Mouse (Mus musculus) kidney, postnatal 14 days (tissue): ENCODE measurements around the gene Myt1.

Experiments
- DNase-seq: peaks from one replicate; pipeline ENCODE4 v3.0.0; 2022; ENCODE audit warnings: mixed read lengths

Gene Myt1

DNA sequence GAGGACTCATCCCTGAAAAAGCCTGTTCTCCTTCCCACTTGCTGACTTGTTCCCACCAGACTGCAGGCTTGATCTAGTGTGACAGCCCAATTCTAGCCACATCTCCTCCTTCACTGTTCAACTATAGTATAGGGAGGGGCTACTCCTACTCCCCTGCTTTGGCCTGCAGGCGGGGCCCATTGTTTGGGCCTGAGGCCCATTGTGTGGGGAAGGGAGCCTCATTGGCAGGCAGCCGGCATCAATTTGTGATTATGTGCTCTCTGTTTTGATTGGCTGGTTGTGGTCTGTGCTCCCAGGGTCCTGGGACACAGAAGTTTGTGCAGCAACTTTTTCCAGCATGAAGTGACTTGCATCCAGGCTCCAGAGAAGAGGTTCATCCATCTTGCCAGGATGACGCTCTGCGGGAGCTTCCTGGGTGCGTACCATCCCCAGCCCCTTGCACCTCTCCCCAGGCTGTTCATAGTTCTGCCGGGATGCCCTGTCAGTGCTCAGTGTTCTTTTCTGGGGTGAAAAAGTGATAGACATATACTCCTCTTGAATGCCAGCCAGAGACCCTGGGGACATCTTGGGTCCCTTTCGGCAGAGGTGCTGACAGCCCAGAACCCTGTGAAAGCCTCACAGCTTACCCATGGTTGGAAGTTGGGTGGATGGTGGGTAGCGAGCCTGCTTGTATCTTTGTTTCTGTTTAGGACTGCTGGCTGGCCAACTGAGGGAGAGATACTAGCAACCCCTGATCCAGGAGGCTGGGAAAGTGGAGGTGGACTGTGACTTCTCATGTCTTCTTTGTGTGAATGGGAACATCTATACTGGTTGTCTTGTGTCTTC lies at the start of gene Myt1:
TSS of gene Myt1 (plus strand) at position 327 of the 825 bp plus-strand sequence.
- DNase-seq = no peak

GRCm38 (mm10) chr2:181713749-181714148 lies 49.4 kb upstream of the Myt1 start:
- DNase-seq = no peak

DNA sequence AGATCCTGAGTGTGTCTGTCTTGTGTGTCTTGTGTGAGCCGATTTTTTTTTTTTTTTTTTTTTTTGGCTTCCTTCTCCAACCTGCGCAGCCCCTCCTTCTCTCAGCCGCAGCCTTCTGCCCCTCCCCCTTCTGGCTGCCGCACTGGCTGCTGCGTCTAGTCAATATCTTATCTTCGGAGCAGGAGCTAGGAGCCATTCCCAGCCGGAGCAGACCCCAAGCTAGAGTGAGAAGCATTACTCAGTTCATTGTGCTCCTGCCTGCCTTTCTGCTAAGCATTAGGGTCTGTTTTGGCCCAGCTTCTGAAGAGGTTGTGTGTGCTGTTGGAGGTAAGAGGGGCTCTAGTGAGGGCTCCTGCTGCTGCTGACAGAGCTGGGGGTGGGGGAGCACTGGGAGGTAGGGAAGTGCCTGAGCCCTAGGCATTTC lies 48.2 kb upstream of the Myt1 start, which contains the start of gene Oprl1:
TSS of gene Oprl1 (plus strand) at position 114 of the 424 bp plus-strand sequence.
- DNase-seq = no peak

DNA sequence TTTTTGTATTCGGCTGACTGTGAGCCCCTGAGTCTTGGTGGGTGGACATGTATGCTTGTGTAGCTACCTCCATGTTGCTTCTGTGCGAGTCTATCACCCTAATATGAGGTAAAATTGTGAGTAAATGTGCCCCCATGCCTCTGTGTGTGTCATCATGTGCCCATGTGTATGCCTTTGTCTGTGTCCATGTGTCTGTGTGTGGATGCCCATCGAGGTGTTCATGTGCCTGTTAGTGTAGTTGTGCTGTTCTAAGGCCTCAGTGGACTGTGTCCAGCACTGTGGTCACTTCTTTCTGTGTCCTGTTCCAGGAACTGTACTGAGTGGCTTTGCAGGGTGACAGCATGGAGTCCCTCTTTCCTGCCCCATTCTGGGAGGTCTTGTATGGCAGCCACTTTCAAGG lies 47.8 kb upstream of the Myt1 start:
- no peak for DNase-seq

DNA sequence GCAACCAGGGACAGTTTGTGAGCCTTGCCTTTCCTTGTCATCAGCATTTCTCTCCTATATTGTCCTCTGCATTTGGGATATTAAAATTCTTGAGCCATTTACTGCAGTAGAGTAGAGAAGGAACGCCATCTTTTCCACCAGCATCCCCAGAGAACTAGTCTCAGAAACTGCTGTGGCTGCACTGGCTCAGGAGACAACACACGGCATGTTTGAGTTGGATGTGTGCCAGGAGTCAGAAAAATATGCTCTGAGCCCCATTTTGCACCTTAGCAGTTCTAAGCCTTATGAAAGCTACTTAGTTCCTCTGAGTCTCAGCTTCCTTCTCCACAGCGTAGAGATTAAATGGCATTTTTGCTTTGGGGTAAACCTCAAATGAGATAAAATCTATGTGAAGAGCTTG lies 46.1 kb upstream of the Myt1 start:
- DNase-seq = no peak

GRCm38 (mm10) chr2:181720061-181720460 lies 43.1 kb upstream of the Myt1 start:
- no peak for DNase-seq

DNA sequence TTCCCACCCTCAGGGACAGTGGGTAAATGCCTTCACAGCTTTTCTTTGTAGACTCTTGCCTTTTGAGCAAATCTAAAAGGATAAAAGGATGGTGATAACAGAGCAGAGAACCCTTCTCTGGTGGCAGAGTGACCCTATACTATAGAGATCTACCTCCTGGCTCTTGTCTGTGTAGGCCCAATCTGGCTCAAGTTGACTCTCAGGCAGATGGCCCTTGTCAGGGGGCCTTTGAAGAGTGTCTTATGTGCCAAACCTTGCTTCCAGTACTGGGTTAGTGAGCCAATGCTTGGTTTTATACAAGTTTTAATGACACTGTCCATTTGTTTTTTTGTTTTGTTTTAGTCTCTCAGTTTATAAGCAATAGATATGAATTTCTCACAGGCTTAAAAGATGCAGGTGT lies 41.9 kb upstream of the Myt1 start:
- no peak for DNase-seq

DNA sequence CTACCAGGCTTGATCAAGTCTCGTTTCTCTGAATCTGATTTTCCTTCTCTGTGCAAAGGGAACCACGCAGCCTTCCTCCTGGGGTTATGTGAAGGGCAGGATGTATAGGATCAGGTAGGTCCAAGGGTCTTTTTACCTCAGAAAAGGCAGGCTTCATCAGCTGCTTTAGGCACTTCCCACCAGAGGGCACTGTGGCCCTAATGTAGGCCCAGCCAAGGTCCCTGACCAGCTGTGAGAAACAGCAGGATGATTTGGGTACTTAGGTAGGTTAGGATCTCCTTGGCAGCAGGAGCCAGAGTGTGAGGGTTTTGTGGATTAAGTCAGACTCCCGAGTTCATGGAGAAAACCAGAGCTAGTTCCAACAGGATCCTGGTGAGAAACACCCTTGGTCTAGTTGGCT lies 40.9 kb upstream of the Myt1 start:
- DNase-seq = peak; percentile 8

DNA sequence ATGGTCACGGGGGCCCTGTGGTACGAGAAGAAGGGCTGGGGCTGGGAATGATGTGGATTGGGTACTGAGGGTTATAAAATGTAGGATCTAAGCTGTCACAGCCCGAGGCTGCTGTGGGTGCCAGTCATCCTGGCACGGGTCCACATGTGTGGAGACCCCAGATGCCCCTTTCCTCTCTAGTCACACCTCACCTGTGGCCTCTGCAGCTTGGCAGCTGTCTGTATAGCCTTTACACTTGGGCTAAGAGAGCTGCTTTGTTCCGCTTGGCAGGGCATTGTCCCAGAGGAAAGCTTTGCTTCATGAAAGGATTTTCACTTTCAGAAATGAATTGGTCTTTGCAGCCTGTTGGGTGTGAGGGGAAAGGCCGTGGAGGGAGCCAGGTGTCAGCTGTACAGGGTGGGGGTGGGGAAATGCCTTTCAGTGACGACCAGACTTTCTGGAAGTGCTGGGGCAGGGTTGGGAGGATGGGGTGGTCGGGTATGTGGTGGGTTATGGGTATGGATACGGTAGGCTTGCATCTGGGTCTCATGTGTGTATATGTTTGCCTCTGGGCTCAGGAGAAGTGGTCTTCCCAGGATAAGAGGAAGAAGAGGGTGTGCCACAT lies 35.4 kb upstream of the Myt1 start:
- no peak for DNase-seq

- DNase-seq = no peak
Observed at GRCm38 (mm10) chr2:181730051-181730450, 33.1 kb upstream of the Myt1 start.

DNA sequence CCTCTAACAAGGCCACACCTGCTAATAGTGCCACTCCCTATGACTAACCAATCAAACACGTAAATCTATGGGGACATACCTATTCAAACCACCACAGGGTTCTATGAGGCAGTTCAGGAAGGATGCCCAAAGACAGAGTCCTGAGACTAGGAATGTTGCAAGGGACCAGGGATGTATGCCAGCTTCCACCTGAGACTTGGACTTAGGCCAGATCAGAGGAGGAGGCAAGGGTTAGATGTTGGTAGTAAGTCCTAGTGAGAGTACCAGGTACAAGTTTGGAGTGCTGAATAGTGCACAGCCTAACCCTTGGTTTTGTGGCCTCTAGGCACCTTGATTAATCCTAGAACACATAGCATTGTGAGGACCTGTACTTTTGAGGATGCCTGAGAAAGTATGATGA lies 10.5 kb upstream of the Myt1 start:
- no peak for DNase-seq

DNA sequence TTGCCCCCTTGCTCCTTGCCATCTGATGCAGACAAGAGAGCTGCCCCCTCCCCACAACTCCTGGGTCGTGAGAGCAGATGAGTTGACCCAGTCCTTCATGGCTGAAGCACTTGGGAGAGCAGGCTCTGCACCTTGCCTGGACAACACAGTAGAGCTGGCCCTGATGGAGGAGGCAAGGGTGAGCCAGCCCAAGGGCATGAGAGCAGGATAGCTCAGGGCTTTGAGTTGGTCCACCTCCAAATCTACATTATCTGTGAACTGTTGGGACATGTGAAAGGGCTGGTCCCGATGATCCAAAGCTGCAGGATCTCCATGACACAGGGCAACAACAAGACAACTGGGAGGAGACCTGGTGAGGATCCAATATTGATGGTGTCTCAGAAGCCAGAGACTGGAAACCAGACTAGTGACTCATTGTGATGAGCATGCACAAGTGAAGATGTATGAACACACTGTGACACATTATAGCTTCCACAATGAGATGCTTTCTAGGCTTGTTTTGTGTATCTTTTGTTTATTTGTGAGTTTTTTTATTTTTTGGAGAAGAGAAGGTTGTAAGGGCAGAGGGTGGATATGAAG lies 4.9 kb upstream of the Myt1 start:
- no peak for DNase-seq

- no peak for DNase-seq
Observed at GRCm38 (mm10) chr2:181759041-181759440, 4.1 kb upstream of the Myt1 start.

DNA sequence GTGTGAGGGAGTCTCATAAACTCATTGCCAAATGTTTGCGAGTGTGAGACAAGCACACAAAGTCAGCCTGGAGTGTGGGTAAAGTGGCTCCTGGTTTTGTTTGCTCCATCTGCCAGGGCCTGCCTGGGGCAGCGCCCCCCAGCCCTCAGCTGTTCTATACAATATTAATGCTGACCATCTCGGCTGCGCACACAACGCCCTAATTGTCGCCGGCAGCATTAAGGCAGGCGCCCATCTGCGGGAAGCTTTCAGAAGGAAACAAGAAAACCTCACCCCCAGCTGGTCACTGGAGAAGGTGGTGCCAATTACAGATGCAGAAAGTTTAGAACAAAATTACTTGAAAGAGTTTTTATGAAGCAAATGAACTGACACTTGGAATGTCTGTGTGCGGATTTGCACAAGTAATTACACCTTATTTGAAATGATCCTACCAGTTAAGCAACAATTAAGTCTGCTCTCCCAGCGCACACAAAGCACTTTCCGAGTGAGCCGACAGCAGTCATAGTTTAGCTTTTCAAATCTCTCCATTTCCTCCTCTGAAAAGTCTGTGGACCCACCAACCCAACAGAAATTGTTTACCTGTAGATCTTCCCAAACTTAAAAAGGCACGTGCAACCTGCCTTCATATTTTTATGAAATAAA lies 875 bp downstream of the Myt1 start:
- no peak for DNase-seq

DNA sequence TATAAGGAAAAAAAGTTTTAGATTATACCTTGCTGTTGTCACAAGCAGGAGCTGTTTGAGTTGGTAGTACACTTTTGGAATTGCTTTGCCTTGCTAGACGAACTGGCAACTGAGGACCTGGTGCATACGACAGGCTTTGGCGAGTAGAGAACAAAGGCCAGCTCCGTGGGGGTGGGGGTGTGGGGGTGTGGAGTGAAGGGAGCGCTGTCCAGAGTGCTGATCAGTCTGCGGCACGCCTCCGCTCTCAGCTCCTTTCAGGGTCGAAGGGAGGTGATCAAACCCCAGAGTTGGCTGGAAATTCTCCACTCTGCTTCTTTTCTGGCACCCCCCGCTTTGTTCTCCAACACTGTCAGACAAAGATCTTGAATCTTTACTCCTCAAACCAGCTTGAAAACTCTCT lies 1.5 kb downstream of the Myt1 start:
- peak; percentile 38 for DNase-seq

DNA sequence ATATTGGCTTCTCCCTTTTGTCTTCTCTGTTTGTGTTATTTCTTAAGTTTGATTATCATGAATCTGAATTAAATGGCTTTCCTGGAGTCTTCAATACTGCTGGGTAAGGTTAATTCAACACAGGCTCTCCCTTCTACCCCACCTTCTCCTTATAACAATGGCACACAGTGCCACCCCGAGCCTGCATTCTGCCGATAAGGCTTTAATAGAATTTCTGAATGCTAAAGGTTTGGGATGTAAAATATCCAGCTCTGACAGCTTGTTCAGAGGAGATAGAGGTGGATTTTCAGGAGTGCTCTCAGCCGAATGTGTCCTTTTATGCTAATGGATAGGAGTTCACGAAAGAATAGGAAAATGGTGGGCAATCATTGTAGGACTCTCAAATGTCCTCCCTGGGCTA lies 2.1 kb downstream of the Myt1 start:
- DNase-seq = no peak

GRCm38 (mm10) chr2:181766672-181767557 lies 3.8 kb downstream of the Myt1 start:
- no peak for DNase-seq

DNA sequence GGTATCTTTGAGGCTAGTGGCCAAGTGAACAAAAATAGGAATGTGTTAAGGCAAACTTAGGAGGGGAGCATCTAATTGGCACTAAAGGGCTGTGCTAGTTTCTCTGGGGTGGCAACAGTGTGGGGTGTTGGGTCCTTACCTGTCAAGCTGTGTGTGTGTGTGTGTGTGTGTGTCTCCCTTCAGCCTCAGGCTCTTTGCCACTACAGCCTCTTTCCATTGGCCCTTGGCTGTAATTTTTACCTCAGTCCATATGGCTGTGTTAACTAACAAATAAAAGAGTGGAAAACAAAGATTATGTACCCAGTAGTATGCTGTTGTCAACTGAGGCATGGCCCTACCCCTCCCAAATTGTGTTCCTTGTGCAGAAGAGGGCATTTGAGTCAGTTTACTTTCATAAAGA lies 5.3 kb downstream of the Myt1 start:
- no peak for DNase-seq

DNA sequence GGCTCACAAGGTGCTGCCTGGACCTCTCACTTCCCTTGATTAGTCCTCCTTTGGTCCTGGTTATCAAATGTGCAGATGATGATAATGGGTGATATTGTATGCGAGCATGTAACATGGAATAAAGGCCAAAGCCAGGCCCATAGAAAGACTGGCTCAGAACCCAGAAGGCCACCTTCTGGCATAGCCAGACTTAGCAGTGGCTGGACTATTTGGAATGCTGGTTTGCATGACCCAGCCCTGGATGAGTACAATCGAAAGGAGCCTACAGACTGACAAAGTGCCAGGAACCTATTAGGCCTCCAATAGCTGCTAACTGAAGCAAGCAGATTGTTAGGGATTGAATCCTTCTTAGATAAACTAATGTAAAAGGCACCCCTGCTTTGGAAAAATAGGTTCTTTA lies 6.3 kb downstream of the Myt1 start:
- DNase-seq = no peak

DNA sequence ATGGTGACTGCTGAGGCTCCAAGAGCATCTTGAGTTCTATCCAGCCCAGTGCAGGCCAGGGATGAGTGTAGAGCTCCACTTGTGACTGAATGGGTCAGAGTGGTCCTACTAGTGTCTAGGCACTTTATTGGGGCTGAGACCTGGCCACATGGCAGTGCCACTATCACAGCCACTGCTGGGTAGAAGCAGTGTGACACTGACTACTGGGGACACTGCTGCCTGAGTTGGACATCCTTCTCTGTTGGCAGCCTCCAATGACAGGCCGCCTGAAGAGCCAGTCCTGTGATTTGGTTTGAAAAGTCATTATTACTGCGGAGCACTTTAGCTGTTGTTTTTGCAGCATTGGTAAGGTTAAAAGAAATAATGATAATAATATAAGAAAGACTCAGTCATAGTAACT lies 10.1 kb downstream of the Myt1 start:
- DNase-seq = no peak

GRCm38 (mm10) chr2:181775786-181776185 lies 12.7 kb downstream of the Myt1 start:
- DNase-seq = no peak

- peak; percentile 6 for DNase-seq
Observed at GRCm38 (mm10) chr2:181777715-181778114, 14.6 kb downstream of the Myt1 start.

DNA sequence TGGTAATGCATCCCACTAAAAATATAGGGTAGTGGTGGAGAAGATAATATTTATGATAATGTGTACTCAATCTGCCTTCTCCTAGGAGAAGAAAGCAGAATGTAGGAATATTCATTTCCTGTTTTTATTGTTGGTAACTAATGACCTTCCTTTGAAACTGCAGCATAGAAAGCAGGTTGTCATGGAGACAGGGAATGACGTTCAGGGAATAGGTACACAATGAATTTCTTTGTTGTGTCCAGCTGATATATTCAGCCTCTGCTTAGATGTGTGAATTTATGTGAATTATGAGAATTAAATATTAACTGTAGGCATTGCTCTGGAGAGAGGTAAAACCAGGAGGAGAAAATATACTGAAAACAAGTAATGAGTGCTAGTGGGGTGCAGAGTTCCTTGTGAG lies 18.3 kb downstream of the Myt1 start:
- DNase-seq = no peak
